Mouse (Mus musculus) gastrocnemius, postnatal 10 days (tissue): ENCODE data around the gene Tango6. TPM values are rescaled to one million over a fixed set of nuclear protein-coding genes. Genes with fewer than 3 reads are reported as not detected.

Experiments
- DNase-seq: peaks from one replicate; pipeline ENCODE4 v3.0.0; 2021; ENCODE audit warnings: mixed read lengths
- total RNA-seq, 2 experiments: library from RNA; stranded (reverse); gene quantifications; 2 replicates each; pipeline ENCODE4 v1.2.3; 2021

Gene Tango6
- total RNA-seq, 2 experiments from 2014 or later, result 8.6 to 9.8 TPM

DNA sequence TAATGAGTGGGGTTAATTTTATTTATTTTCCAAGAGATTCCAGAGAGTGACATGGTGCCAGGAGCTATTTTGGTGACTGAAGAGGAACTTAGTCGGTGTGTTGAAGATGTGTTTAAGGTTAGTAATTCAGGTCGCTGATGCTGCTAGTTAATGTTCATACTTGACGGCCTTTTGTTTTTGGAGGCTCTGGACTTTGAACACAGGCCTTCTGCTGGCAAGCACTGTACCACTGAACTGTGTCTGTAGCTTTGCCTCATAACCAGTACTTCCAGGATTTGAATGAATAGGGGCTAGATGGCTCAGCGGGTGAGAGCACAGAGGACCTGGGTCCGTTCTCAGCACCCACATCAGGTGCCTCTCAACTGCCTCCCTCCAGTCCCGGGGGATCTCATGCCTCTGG is 17.3 kb downstream of the Tango6 start:
- no peak for DNase-seq

DNA sequence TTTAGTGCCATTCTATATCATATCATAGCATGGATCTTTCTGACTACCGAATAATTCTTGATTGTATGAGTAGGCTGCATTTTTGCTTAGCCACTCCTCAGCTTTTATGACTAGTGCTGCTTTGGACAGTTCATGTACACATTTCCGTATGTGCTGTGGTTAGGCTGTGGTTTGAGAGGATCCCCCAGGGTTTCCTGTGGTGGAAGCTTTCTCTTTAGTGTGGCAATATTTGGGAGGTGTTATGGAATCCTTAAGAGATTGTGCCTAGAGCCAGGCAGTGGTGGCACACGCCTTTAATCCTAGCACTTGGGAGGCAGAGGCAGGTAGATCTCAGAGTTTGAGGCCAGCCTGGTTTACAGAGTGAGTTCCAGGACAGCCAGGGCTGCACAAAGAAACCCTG is 18.5 kb downstream of the Tango6 start:
- no peak for DNase-seq

DNA sequence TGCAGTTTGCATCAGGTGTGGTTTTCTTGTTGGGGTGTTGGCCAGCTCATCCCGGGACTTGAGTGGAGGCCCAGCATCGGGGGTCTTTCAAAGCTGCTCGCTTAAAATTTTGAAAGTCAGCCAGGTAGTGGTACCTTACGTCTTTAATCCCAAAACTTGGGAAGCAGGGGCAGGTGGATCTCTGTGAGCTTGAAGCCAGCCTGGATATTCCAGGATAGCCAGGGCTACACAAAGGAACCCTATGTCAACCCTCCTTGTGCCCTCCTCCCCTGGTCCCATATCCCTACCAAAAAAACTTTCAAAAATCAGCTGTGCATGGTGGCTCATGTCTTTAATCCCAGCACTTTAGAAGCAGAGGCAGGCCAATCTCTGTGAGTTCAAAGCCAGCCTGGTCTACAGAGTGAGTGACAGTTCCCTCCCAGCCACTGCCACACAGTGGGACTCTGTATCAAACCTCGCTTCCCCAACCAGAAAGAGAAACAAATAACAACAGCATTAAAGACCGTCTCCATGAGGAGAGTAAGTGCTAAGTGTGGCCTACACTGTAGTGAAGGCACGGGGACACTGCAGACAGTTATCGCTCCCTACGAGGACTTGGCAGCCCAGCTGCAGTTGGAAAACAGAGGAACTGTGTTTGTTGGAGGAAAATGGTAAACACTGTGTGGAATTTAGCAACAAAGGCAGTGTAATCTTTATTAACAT is 21.5 kb downstream of the Tango6 start:
- DNase-seq, result no peak

DNA sequence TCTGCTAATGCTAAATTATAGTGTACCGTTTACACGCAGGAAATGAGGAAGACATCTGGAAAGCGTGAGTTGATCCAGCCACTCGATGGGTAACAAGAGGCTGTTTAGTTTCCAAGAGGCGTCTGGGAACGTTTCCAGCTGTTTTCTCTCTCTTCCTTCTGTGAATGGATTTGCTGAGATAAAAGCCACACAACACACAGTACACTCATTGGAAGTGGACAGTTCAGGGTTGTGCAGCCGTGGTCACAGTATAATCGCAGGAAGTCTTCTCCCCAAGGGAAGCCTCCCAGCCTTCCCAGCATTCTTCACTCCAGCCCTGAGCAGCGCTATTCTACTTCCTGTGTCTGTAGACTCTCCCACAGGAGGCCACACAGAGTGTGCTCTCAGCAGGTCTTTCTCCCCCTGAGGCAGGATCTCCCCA is 22.0 kb downstream of the Tango6 start:
- peak; percentile 62 for DNase-seq

DNA sequence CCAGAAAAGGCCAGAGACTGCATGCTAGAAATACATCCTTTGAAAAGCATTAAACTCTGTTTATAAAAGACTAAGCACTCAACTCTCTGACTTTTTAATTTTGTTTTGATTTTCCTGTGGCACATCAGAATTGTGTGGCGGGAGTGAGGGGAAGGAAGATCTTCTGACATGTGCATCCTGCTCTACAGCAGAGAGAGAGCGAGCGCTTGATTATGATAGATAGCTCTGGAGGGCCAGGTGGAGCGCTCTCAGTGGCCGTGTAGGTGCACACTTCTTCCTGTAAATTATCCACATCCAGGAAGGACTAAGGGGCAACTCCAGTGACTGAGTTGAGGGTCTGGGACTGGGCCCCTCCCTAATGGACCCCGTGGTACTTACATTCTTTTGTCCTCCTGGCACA is 23.3 kb downstream of the Tango6 start:
- DNase-seq, result no peak

DNA sequence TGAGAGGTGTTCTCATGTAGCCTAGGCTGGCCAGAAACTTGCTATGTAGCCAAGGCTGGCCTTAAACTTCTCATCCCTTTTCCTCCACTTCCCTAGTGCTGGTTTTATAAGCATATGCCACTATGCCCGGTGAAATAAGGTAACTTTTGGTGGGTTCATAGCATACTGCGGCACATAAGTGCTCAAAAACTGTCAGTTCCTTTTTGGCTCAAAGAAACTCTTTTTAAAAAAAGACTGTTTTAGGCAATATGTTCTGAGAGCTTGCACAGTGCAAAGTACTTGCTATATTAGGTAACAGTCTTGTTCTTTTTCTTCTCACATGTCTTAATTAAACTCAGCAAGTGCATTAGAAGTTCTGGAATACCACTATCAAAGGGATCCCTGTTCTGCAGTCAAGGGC is 27.1 kb downstream of the Tango6 start:
- no peak for DNase-seq

DNA sequence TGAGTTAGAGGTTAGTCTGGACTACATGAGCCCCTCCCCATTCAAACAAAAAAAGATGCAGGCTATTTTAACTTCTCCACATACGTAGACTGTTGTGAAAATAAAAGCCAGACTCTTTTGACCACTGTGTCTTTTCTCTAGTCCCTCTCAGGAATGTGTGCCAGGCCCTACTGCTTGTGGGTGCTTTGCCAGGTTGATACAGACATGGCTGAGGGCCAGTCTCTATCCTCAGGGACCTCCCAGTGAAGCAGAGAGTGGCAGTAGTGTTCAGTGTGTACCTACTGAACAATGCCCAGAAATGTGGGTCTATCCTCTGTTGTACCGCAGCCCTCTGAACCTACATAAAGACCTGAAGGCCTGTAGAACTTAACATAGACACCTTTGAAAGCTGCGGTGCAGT is 29.6 kb downstream of the Tango6 start:
- no peak for DNase-seq

DNA sequence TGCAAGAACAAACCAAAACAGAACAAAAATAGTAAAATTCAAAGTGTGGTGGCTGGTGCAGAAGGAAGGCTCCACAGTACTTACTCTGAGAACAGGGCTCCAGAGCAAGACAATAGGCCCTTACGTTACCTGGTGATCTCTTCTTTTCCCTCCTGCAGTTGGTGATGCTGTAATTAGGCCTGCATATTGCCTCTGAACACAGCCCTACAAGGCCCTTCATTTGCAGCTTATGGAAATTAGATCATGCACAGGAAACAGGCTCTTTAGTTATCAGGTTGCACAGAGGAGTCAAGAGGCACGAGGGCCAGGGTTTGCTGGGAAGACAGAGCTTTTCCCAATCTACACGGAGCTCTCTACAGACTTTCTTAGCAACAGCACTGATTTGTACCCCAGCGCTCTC is 31.4 kb downstream of the Tango6 start:
- DNase-seq, result no peak

DNA sequence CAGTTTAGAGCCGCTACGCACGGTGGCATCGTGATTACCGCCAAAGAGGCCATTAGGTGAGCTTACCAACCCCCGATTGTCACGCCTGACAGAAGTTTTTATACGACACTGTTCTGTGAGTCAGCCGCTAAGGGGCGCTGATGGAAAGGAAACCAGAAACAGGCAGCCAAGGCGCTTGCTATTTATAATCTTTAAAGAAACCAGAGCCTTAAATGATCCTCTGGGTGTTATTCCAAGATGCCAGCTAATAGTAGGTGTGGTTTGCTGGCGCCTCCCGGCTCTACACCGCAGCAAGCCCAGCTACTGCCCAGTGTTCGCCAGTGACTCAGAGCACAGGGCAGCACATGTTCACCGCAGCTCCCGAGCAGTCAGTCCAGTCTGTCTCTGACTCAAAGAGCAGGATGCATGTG is 35.2 kb downstream of the Tango6 start:
- peak; percentile 85 for DNase-seq

DNA sequence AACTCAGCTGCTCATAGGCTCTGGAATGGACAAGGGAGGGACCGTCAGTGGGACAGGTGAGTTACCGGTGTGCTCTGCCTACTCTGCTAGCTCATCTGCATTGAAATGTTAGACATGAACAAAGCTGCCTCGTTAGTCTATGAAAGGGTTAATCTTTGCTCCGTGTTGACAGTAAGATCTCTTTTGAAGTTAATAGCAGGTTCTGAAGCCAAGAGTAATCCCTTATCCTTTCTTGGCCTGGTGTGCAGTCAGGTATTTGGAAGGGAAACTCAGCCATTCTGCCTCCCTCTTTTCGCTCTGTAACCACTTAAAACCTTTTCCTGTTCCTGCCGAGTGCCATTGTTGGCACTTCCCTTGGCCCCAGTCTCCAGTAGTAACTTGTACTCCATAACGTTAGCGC is 38.1 kb downstream of the Tango6 start:
- DNase-seq, result no peak

DNA sequence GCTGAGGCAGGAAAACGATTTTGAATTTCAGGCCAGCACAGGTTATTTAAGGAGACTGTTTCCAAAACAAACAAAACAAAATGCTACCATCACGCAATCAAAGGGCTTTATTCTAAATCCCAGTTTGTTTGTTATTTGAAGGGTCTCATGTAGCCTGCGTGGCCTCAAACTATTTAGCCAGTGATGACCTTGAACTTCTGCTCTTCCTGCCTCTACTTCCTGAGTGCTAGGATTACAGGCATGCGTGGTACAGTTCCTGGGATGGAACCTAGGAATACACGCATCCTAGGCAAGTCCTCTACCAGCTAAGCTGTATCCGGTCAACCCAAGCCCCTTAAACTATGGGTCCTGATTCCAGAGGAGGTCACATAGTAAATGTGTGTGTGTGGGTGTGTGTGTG is 39.6 kb downstream of the Tango6 start:
- no peak for DNase-seq

DNA sequence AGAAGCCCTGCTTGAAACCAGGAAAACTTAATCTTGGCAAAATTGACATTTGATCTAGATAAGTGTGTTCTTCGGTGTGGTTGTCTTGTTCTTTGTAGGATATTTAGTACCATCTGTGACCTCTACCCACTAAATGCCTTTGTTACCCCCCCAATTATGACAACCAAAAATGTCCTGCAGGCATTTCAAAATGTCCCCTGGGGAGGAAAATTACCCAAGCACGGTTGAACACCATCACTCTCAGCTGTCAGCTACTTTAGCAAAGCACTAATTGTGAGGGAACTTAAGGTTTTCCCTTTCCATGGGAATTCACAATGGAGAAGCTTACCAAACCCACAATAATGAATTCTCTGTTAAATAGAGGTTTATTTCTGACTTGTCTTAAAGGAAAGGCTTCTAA is 41.1 kb downstream of the Tango6 start:
- DNase-seq, result no peak

DNA sequence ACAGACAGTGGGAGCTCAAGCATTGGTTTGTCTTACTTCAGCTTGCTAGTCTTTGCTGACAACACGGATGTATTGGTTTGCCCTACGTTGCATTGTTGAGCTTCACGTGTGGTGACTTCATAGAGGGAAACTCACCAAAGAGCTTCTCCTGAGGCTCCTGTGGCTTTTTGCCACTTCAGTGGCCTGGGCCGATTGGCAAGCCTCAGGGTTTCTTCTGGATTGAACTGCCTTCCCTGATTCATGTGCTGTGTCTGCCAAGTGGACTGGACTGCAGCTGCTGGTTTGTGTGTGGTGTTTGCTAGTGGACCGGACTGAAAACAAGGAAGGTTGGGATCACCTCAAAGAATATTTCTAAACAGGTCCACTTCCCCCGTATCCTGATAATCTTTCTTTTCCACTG is 43.7 kb downstream of the Tango6 start:
- no peak for DNase-seq

DNA sequence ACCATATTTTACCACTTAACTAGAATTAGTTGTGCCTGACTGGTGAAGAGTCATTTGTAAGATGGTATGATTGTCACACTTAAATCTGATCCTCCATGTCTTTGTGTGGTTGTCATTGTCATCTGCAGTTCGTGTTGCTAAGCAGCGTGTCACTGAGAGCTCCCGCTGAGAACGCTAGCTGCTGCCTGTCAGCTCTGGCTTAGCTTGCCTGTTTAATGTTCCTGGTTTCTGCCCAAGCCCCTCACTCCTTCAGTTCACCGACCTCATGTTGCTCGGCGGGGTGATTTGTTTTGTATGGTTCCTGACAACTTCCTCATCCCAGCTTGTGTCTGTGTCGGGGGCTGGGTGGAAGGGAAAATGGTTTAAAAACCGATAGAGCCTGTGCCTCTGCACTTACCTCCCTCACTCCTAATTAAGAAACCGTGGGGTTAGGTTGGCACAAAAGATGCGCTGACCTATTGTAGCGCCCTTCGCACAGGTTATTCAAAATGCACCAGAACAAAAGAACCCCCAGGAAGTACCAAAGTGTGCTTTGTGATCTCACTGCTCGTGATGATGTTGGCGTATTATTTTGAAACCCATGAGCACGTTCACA is 44.5 kb downstream of the Tango6 start:
- DNase-seq, result no peak

DNA sequence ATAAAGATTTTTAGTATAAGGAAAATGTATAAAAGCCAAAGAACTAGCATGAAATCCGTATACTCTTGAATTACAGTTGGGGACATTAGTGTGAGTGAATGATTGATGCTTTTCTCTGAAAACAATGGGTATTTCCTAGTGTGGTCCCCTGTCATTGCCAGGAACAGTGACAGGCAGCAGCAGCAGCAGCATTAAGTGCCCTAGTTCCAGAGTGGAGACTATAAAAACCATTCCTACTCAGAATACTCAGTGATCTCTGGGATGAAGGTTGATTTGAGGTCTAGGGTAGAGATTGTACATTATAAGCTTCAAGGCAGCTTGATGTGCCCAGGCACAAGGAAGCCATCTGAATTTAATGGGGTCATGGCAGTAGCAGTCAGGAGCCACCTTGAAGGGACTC is 45.0 kb downstream of the Tango6 start:
- no peak for DNase-seq

DNA sequence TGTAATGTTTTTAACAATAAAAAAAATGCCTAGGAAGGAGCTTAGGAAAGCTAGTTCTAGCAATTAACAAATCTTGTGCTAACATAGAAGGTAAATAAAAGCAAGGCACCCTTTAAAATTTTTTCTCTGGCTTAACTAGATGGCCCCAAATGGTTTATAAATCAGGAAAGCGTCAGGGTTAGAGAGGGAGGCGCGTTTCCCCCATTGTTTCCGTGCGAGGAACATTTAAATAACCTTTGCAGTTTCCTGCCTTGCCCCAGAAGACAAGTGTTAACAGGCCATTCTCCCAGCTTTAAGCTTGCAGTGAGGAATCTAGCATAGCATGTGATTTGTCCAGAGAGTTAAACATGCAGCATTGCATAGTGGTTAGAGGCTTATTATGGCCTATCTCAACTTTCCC is 50.1 kb downstream of the Tango6 start:
- DNase-seq, result no peak

DNA sequence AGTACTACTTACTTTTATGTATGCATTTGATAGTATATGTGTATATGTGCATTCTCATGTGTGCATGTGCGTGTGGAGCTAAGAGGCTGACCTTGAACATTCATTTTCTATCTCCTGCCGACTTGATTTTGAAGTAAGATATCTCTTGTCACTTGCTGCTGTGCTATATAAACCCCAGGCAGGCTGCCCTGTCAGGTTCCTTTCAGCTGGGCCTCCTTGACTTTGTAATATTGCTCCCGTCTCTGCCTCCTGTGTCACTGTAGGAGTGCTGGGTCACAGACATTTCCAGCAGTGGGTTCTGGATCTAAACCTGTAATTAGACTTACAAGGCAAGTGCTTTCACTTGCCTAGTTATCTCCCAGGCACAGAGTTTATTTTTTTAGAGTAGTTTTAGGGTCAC is 50.8 kb downstream of the Tango6 start:
- no peak for DNase-seq

DNA sequence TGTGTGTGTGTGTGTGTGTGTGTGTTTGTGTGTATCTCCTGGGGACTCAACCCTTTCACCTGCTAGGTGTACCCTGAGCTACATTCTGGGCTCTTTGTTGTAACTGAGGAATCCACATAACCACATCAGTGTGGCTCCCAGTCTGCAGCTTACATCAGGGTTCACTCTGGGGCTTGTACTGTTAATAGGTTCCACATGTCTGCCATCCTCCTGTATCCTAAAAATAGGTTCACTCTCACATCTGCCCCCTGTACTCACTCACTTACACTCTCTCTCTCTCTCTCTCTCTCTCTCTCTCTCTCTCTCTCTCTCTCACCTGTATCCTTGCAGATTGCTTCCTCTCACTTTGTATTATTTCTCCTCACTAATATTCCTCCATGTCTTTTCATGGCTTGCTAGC is 51.4 kb downstream of the Tango6 start:
- DNase-seq, result no peak

DNA sequence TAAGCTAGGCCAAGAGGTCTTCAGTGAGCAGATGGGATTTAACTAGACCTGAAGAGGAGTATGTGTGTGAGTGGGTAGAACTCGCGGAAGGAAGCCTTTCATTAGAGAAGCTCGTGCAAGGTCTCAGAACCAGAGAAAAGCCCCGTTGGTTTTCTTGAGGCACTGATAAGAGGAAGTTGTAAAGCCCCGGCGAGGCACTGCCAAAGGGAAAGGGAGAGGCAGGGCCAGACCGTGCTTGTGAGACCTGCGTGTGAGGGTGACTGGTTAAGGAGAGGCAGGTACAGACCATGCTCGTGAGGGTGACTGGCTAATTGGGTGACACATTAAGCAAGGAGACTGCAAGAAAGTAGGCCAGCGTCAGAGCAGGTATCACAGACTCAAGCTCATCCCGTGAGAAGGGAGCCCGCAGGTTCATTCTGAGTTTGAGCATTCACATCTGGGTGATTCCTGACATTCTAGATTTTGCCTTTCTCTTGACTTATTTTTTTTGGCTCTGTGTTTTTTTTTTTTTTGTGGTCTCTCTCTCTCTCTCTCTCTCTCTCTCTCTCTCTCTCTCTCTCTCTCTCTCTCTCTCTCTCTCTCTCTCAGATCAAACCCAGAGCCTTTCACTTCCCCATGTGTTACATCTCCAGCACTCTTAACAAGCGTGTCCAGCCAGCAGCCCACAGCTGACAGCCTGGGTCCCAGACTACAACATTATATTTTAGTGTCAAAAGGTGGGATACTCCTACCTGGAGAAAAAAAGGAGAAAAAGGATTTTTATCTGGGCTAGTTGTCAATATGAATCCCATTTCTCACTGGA is 54.2 kb downstream of the Tango6 start:
- no peak for DNase-seq

DNA sequence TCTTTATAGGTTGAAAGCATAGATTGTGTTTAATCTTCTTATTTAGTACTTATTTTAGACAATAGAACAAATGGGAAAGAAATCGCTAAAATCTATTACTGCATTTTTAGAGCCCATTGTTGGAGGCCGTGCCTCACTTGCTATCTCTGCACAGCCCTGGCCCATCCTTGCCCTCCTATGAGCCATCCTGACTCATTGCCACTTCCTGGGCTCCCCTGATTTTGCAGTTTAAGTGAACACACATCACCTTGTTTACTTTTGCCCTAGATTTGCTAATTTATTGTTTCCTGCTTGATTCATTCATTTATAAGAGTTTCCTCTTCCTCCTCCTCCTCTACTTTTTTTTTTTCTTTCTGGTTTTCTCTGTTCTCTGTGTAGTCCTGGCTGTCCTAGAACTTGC is 55.0 kb downstream of the Tango6 start:
- DNase-seq, result no peak

DNA sequence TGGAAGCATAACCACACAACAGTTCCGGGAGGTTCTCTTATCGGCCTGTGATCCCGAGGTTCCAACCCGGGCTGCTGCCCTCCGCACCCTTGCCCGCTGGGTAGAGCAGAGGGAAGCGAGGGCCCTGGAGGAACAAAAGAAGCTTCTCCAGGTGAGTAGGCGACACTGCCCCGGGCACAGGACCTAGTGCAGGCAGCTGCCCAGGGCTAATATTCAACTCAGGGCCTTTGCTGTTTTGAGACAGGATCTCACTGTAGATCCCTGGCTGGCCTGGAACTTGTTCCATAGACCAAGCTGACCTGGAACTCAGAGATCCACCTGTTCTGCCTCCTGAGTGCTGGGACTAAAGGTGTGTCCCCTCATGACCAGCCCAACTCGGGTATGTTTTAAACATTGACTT is 59.5 kb downstream of the Tango6 start:
- no peak for DNase-seq

DNA sequence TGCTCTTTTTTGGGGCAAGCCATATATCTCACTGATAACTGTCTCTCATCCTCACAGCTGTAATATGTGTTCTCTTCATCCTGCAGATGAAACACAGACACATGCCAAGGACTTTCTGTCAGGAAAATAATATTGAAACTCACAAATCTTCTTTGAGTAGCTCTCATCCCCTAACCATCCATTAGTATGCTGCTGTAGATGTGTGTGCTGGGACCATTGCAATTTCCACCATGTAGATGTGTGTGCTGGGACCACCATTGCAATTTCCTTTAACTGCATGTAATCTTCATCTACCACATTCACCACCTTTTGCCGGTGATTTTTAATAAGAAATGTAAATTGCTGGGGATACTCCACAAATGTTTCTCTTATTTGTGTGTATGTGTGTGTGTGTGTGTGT is 60.5 kb downstream of the Tango6 start:
- DNase-seq, result no peak

DNA sequence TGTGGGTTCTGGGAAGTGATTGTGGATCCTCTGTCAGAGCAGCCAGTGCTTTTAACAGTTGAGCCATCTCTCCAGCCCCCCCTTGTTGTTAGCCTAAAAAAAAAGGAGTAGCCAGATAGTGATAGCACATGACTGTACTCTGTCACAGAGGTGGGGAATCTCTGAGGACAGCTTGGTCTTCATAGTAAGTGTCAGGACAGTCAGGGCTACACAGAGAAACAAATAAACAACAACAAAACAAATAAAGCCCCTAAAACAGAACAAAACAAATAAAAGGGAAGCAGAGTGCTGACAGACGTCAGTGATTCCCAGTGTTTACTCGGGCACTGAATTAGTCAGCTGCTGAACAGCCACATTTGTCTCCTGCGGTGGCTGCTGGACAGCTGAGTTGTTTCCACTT is 70.6 kb downstream of the Tango6 start:
- DNase-seq, result no peak

DNA sequence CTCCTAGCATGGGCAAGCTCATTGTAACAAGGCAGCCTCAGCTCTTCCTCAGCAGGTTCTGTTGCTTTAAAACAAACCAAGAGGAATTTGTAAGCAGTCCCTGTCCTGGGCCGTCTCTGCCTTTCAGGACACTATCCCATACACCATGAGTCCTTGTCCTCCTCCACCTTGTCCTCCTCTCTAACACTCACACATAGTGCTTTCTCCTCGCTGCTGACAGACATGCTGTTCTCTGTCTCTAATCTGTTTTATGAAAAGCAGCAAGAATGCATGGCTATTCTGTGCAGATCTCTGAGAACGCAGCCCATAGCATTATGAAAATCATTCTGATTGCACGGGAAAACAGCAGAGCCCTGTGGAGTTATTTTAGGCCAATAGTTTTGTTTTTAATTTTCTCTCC is 78.4 kb downstream of the Tango6 start:
- no peak for DNase-seq
